Mouse (Mus musculus) MEL (cell line): ENCODE measurements around the gene Cgrrf1.

Source experiments
- EP300 ChIP-seq, 2 experiments: IDR thresholded peaks; 2 replicates each; pipeline ENCODE4 v1.6.1; 2011; ENCODE audit warnings: improper control_type of control experiment in 2 of 2, low read length in 2 of 2, low read depth in 1 of 2, mild to moderate bottlenecking in 1 of 2
- MXI1 ChIP-seq: IDR thresholded peaks from 2 replicates; pipeline ENCODE4 v1.6.1; 2011; ENCODE audit warnings: mild to moderate bottlenecking, low read depth, low read length, improper control_type of control experiment
- POLR2A ChIP-seq, 2 experiments: IDR thresholded peaks; 2 replicates each; pipeline ENCODE4 v1.6.1; 2011 to 2012; ENCODE audit warnings: low read length in 2 of 2, mild to moderate bottlenecking in 2 of 2, control low read depth in 1 of 2, improper control_type of control experiment in 1 of 2, low read depth in 1 of 2, moderate library complexity in 1 of 2; ENCODE audit not compliant: control insufficient read depth in 1 of 2, insufficient read depth in 1 of 2, poor library complexity in 1 of 2

DNA sequence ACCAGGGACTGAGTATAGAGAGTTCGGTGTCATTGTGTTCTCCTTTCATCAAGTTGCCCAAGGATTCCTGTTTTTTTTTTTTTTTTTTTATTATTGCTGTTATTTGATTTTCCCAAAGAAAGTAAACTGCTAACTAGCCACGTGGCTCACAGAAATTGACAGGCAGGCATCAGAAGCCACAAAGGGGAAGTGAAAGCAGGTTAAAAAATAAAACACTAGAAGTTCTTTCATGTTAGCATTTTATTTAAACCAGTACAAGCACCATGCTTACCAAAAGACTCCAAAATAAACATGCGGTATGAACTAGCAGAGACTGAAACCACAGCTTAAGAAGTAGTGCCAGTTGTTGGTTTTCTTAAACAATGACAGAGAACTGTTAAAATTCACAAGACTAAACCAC, 24.0 kb upstream of the Cgrrf1 start:
- no peak for TF ChIP-seq POLR2A (IDR thresholded peaks at IDR 0.05; ENCODE audit: control insufficient read depth in 1 of 2, insufficient read depth in 1 of 2, low read depth in 1 of 2, low read length in 2 of 2, poor library complexity in 1 of 2)
- no peak for TF ChIP-seq EP300 (IDR thresholded peaks at IDR 0.05; ENCODE audit: low read depth in 1 of 2, low read length in 2 of 2)
- peak; percentile 87 for TF ChIP-seq MXI1
